Mouse (Mus musculus) midbrain, embryonic 16.5 days (tissue): ENCODE data around the gene Hnf4a. TPM values are rescaled to one million over a fixed set of nuclear protein-coding genes. Genes with fewer than 3 reads are reported as not detected.

Experiments used
- ATAC-seq: fragments of 200-750 bp; cut with Nextera tagmentation; 2 replicates; pipeline ENCODE4 v1.8.0; 2017; ENCODE audit warnings: moderate TSS enrichment
- H3K27ac ChIP-seq: fragments of 300-500 bp; sonication (generic); 2 replicates; pipeline ENCODE4 v1.5.1; 2014; ENCODE audit warnings: mild to moderate bottlenecking, low read length, mixed read lengths
- H3K27me3 ChIP-seq: fragments of 300-500 bp; sonication (generic); 2 replicates; pipeline ENCODE4 v1.6.1; 2014; ENCODE audit warnings: low read depth, low read length, mixed read lengths; ENCODE audit not compliant: control insufficient read depth, insufficient read depth
- H3K36me3 ChIP-seq: fragments of 300-500 bp; sonication (generic); 2 replicates; pipeline ENCODE4 v1.6.1; 2014; ENCODE audit warnings: mild to moderate bottlenecking, low read length, moderate library complexity, mixed read lengths; ENCODE audit not compliant: control insufficient read depth, insufficient read depth
- H3K4me1 ChIP-seq: fragments of 300-500 bp; sonication (generic); 2 replicates; pipeline ENCODE4 v1.6.1; 2014; ENCODE audit warnings: mild to moderate bottlenecking, low read length, mixed read lengths; ENCODE audit not compliant: control insufficient read depth, insufficient read depth
- H3K4me2 ChIP-seq: fragments of 300-500 bp; sonication (generic); 2 replicates; pipeline ENCODE4 v1.6.1; 2014; ENCODE audit warnings: mild to moderate bottlenecking, low read length, mixed read lengths
- H3K4me3 ChIP-seq: fragments of 300-500 bp; sonication (generic); 2 replicates; pipeline ENCODE4 v1.5.1; 2014; ENCODE audit warnings: low read depth, mild to moderate bottlenecking, low read length, moderate library complexity, mixed read lengths
- H3K9ac ChIP-seq: fragments of 300-500 bp; sonication (generic); 2 replicates; pipeline ENCODE4 v1.6.1; 2014; ENCODE audit warnings: low read depth, low read length, mixed read lengths
- H3K9me3 ChIP-seq: fragments of 300-500 bp; sonication (generic); replicated peaks from 2 replicates; pipeline ENCODE4 v1.6.1; 2014; ENCODE audit warnings: mild to moderate bottlenecking, low read length, mixed read lengths; ENCODE audit not compliant: control insufficient read depth, poor library complexity, severe bottlenecking
- WGBS: fragments of 180-500 bp; shearing (Covaris S2); extraction: QIAGEN DNeasy Blood & Tissue Kit; methylation state at CpG from one replicate; pipeline ENCODE4 v1.1.7; 2014; 5-methylcytosine and 5-hydroxymethylcytosine counted together
- polyA plus RNA-seq: library from polyadenylated mRNA; unstranded; fragments of >200 nt; fragmentation: Nextera tagmentation; extraction: Ambion mirVana; gene quantifications from 2 replicates; pipeline ENCODE4 v1.2.1, GENCODE M21; 2015

Gene Hnf4a
- polyA plus RNA-seq, 1 experiment from 2014 or later: not detected

DNA sequence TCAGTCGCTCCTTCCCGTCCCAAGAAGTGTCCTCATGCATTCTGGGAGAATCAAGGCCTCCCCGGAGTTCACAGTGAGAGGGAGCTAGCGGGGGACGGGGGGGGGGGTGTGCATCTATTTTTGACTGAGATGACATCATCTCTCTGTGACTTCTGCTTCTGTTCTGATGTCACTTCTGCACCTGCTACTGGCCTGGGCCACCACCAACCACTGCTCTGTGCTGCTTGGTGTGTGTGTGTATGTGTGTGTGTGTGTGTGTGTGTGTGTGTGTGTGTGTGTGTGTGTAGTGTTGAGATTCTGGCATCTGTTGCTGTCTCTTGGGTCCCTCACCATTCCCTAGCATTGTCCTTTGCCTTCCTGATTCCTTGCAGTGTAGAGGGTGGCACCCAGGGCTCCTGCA is 80.9 kb downstream of the Hnf4a start:
- no peak overlapping the region for H3K9ac ChIP-seq
- WGBS: 78% methylated on average over 5 of the region's 5 CpGs
- H3K4me1 ChIP-seq: peaks cover 2% of the 10 kb centered on the region; the same call in 1 of the 2 replicates
- H3K27ac ChIP-seq: no peak overlapping the region
- H3K4me2 ChIP-seq: no peak overlapping the region
- no peak overlapping the region for H3K4me3 ChIP-seq
- H3K36me3 ChIP-seq: no peaks in the 10 kb centered on the region
- no peaks in the 10 kb centered on the region for H3K9me3 ChIP-seq
- H3K27me3 ChIP-seq: no peaks in the 10 kb centered on the region
- no peak for ATAC-seq

DNA sequence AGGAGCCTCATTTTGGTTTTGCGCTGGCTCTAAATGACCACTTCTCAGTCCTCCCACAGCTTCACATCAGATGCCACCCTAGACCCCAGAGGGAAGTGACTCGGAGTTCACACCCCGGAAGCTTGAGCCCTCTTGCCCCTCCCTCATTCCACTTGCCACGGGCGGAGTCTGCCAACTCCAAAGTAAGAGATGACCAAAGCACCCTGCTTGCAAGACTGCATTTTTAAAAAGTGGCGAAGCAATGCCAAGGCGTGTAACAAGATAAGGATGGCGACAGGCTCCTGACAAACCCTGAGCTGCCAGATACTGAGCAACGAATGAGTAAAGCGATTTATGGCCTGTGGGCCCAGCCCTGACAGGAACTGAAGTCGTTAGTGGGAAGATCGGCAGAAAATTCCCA is 83.6 kb downstream of the Hnf4a start:
- ATAC-seq: no peak
- 73% methylated on average over 12 of the region's 12 CpGs for WGBS

DNA sequence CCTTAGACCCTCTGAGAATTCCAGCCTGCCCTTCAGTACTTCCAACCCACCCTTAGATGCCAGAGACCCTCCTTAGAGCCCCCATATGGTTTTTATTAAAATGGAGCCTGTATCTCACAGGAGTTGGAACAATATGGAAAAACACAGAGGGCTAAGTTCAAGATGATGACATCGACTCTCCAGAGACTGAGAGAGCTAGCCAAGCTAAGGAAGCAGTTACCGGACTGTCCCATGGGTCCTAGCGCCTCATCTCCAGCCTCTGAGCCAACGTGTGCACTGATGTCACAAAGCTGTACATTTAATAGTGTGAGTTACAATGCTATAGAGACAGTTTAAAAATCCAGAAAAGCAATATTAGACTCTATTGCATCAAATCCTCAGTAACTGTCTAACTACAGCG is 84.4 kb downstream of the Hnf4a start:
- H3K36me3 ChIP-seq: no peaks in the 10 kb centered on the region

More for the DNA sequence above, 83.6 kb downstream of the Hnf4a start:
- Histone ChIP-seq H3K9ac (no peak overlapping the region), H3K4me3 (no peak overlapping the region), H3K4me2 (no peak overlapping the region), H3K9me3 (no peaks in the 10 kb centered on the region), H3K36me3 (no peaks in the 10 kb centered on the region), H3K27ac (no peak overlapping the region), H3K4me1 (peaks cover 2% of the 10 kb centered on the region; the same call in 1 of the 2 replicates), H3K27me3 (no peaks in the 10 kb centered on the region)

DNA sequence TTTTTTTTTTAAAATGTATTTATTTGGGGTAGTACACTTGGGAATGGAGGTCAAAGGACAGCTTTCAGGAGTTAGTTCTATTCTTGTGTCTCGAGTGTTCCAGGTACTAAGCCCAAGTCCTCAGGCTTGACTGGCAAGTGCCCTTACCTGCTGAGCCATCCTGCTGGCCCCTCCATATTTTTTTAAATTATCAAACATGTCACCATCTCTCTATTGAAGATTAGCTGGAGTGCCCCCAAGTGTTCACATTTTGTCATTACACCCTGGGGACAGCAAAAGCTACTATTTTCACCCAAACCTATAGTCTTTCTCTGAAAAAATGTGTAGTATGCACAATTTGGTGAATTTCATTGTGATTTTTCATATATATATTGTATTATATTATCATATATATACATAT is 85.5 kb downstream of the Hnf4a start:
- H3K4me3 ChIP-seq: no peak overlapping the region
- ATAC-seq: no peak
- H3K27ac ChIP-seq: no peak overlapping the region
- H3K27me3 ChIP-seq: no peaks in the 10 kb centered on the region
- no peaks in the 10 kb centered on the region for H3K36me3 ChIP-seq
- 77% methylated on average over 1 of the region's 1 CpGs for WGBS
- no peak overlapping the region for H3K4me2 ChIP-seq
- no peak overlapping the region for H3K9ac ChIP-seq
- H3K9me3 ChIP-seq: no peaks in the 10 kb centered on the region
- H3K4me1 ChIP-seq: no peaks in the 10 kb centered on the region

More for the DNA sequence above, 84.4 kb downstream of the Hnf4a start:
- no peak overlapping the region for H3K4me3 ChIP-seq
- 85% methylated on average over 5 of the region's 5 CpGs for whole genome bisulfite sequencing
- H3K4me2 ChIP-seq: no peak overlapping the region
- peaks cover 2% of the 10 kb centered on the region; the same call in 1 of the 2 replicates for H3K4me1 ChIP-seq
- ATAC-seq: no peak
- no peaks in the 10 kb centered on the region for H3K27me3 ChIP-seq
- no peaks in the 10 kb centered on the region for H3K9me3 ChIP-seq
- no peak overlapping the region for H3K9ac ChIP-seq
- no peak overlapping the region for H3K27ac ChIP-seq

DNA sequence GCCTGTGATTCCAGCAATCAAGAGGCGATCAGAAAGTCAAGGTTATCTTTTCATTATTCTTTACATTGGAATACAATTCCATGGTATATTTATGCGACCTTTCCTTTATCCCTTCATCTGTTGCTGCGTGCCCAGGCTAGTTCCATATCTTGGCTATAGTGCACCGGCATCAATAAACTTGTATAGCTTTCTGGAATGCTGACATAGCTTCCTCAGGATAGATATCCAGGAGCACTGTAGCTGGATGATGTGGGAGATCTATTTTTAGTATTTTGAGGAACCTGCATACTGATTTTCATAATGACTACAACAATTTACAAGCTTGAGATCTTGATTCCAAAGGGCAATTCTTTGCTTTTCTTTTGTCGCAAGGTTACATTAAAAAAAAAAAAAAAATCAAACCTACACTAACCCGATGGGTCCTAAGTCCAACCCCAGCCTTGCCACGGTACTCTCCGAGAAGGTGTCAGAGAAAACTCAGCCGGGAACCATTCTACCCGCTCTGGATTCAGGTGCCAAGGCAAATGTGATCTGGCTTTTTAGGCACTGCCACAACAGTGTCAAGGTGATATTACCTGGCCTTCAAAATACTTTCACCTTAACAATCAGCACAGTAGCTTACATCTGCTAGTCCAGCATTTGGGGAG is 87.2 kb downstream of the Hnf4a start:
- no peak for ATAC-seq
- H3K36me3 ChIP-seq: no peaks in the 10 kb centered on the region
- WGBS: 92% methylated on average over 10 of the region's 10 CpGs
- no peak overlapping the region for H3K4me2 ChIP-seq
- no peaks in the 10 kb centered on the region for H3K27me3 ChIP-seq
- H3K9ac ChIP-seq: no peak overlapping the region
- no peak overlapping the region for H3K27ac ChIP-seq
- H3K9me3 ChIP-seq: no peaks in the 10 kb centered on the region
- no peak overlapping the region for H3K4me3 ChIP-seq
- no peaks in the 10 kb centered on the region for H3K4me1 ChIP-seq

DNA sequence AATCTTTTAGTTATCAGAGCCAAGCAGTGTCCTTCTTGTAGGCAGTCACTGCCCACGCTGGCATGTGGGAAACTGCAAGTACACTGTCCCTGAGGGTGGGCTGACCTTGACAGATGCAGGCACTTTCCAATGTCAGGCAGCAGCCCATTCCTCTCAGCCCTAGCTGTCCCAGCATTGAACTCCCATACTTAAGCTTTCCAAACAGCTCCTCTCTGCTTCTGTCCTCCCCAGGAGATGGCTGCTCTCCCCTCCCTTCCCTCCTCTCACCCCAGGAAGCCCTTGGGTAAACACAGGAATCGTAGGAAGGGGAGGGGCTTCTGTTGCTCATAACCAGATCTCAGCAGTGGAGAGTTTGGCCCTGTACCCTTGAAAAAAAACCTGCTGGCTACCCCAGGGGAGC is 88.5 kb downstream of the Hnf4a start:
- Histone ChIP-seq H3K4me1 (no peaks in the 10 kb centered on the region), H3K4me3 (no peak overlapping the region), H3K27ac (no peak overlapping the region), H3K9me3 (no peaks in the 10 kb centered on the region), H3K9ac (no peak overlapping the region), H3K27me3 (no peaks in the 10 kb centered on the region), H3K36me3 (no peaks in the 10 kb centered on the region), H3K4me2 (no peak overlapping the region)
- ATAC-seq: no peak
- 15% methylated on average over 2 of the region's 2 CpGs for WGBS

DNA sequence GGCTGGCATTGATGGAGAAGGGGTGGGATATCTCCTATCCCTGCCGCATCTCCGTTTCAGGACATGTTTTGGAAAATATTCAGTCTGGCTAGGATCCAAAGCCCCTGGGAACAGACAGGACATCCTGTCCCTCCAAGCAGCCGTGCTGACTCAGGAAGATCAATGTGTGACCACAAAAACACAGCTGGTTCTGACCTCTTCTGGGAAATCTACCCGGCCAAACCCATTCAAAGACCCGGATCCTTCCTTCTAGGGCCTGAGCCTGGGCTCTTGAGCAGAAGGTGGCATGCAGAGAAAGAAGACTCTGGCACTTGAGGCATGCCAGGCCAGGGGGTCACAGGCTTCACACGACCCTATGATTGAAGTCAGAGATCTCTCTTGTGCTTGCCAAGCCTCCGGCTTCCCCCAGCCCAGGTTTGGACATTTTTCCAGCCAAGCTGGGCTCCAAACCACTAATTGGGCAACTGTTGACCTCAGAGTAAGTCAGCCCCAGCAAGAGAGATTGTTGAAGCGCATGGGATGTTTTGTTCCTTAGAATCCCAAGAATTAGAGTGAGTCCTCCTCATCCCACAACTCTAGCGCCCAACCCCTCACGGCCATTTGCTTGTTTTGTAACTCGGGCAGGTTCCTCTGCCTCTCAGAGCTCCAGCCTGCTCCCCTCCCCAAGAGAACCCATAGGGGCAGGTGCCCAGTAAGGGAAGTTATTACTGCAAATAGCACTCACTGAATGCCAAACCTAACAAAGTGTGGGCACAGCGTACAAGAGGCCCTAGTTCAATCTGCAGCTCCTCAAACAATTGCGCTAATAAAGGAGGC is 89.7 kb downstream of the Hnf4a start:
- Histone ChIP-seq H3K4me3 (no peak overlapping the region), H3K9ac (no peak overlapping the region), H3K4me1 (no peaks in the 10 kb centered on the region), H3K9me3 (no peaks in the 10 kb centered on the region), H3K27ac (0 out of 2 replicates have a peak overlapping the region, but pooled peaks have one; percentile 47), H3K4me2 (no peak overlapping the region), H3K36me3 (no peaks in the 10 kb centered on the region), H3K27me3 (no peaks in the 10 kb centered on the region)
- WGBS: 78% methylated on average over 13 of the region's 13 CpGs
- no peak for ATAC-seq

DNA sequence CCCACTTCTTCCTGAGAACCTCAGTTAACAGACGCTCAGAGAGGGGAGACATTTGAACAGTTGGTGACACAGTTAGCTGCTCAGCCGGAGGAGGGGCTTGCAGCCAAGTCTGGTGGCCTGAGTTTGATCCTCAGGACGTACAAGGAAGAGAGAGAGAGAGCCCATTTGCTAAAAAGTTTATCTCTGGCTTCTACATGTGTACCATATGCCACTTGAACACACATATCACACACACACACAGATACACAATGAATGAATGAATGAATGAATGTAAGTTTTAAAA is 90.2 kb downstream of the Hnf4a start:
- 69% methylated on average over 3 of the region's 3 CpGs for WGBS
- ATAC-seq: no peak
- no peaks in the 10 kb centered on the region for H3K9me3 ChIP-seq

DNA sequence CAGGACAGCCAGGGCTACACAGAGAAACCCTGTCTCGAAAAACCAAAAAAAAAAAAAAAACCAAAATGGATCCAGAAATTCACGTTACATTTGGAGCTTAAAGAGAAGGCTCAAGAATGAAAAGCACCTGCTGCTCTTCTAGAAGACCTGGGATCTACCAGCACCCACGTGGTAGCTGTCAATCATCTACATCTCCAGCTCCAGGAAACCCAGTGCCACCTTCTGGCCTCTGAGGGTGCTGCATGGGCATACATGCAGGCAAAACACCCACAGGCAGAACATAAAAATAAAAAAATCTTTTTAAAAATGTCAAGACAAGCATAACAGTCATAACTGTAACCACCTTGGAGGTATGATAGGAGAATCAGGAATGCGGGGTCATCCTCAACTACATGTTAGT is 91.1 kb downstream of the Hnf4a start:
- no peaks in the 10 kb centered on the region for H3K9me3 ChIP-seq
- no peaks in the 10 kb centered on the region for H3K27me3 ChIP-seq
- no peak overlapping the region for H3K4me2 ChIP-seq
- H3K27ac ChIP-seq: no peak overlapping the region
- no peak overlapping the region for H3K4me3 ChIP-seq
- no peak overlapping the region for H3K9ac ChIP-seq
- peaks cover 5% of the 10 kb centered on the region; the same call in 1 of the 2 replicates for H3K4me1 ChIP-seq
- H3K36me3 ChIP-seq: no peaks in the 10 kb centered on the region
- WGBS: 50% methylated on average over 4 of the region's 4 CpGs
- ATAC-seq: no peak

More for the DNA sequence above, 90.2 kb downstream of the Hnf4a start:
- no peak overlapping the region for H3K27ac ChIP-seq
- no peaks in the 10 kb centered on the region for H3K36me3 ChIP-seq
- H3K4me1 ChIP-seq: peaks cover 3% of the 10 kb centered on the region; the same call in 1 of the 2 replicates
- H3K4me2 ChIP-seq: no peak overlapping the region
- no peak overlapping the region for H3K9ac ChIP-seq
- H3K4me3 ChIP-seq: no peak overlapping the region
- H3K27me3 ChIP-seq: no peaks in the 10 kb centered on the region
